Mouse (Mus musculus): ENCODE results near the gene Glis2. TPM values are rescaled to one million over a fixed set of nuclear protein-coding genes. Genes with fewer than 3 reads are reported as not detected.

Gene Glis2
- polyA plus RNA-seq, 1 experiment from 2014 or later: 19.4 TPM

Other genes starting within 250 kb of the Glis2 start
- 1.0 and 1.3 TPM in 2 replicates for gene Adcy9, start 174.2 kb upstream of the Glis2 start, polyA plus RNA-seq (2015; fragmentation: Nextera tagmentation; extraction: Ambion mirVana)
- 25.2 and 30.2 TPM in 2 replicates for gene Srl, start 52.9 kb upstream of the Glis2 start, polyA plus RNA-seq (2015; fragmentation: Nextera tagmentation; extraction: Ambion mirVana)
- 15.7 and 17.3 TPM in 2 replicates for gene Tfap4, start 34.9 kb upstream of the Glis2 start, polyA plus RNA-seq (2015; fragmentation: Nextera tagmentation; extraction: Ambion mirVana)
- gene Pam16, start 30.3 kb downstream of the Glis2 start, polyA plus RNA-seq (2015; fragmentation: Nextera tagmentation; extraction: Ambion mirVana): 142 and 149 TPM in 2 replicates
- gene Vasn, start 45.2 kb downstream of the Glis2 start, polyA plus RNA-seq (2015; fragmentation: Nextera tagmentation; extraction: Ambion mirVana): 2.3 and 2.7 TPM in 2 replicates
- 48.0 and 53.2 TPM in 2 replicates for gene Dnaja3, start 45.3 kb downstream of the Glis2 start, polyA plus RNA-seq (2015; fragmentation: Nextera tagmentation; extraction: Ambion mirVana)
- gene Coro7, start 85.1 kb downstream of the Glis2 start, polyA plus RNA-seq (2015; fragmentation: Nextera tagmentation; extraction: Ambion mirVana): 19.4 and 20.1 TPM in 2 replicates
- 158 and 173 TPM in 2 replicates for gene Nmral1, start 124.6 kb downstream of the Glis2 start, polyA plus RNA-seq (2015; fragmentation: Nextera tagmentation; extraction: Ambion mirVana)
- 77.0 and 85.1 TPM in 2 replicates for gene Hmox2, start 131.6 kb downstream of the Glis2 start, polyA plus RNA-seq (2015; fragmentation: Nextera tagmentation; extraction: Ambion mirVana)
- 92.2 and 103 TPM in 2 replicates for gene Cdip1, start 195.6 kb downstream of the Glis2 start, polyA plus RNA-seq (2015; fragmentation: Nextera tagmentation; extraction: Ambion mirVana)
- gene 4930562C15Rik, start 240.7 kb downstream of the Glis2 start, polyA plus RNA-seq (2015; fragmentation: Nextera tagmentation; extraction: Ambion mirVana): 0.37 and 0.39 TPM in 2 replicates

All from forebrain, embryonic 13.5 days (tissue).